Mouse (Mus musculus) lung, postnatal 14 days (tissue): ENCODE data around the gene Bspry.

Experiments
- DNase-seq: peaks from one replicate; pipeline ENCODE4 v3.0.0; 2021

Bspry gene

GRCm38 (mm10) chr4:62517046-62517445 lies 37.2 kb downstream of the Bspry start:
- DNase-seq, result peak; percentile 26

- DNase-seq, result no peak
Observed at GRCm38 (mm10) chr4:62517538-62518415, 37.9 kb downstream of the Bspry start.

- DNase-seq, result peak; percentile 50
Observed at GRCm38 (mm10) chr4:62518416-62519121, 38.7 kb downstream of the Bspry start.

- DNase-seq, result no peak
Observed at GRCm38 (mm10) chr4:62519122-62519848, 39.4 kb downstream of the Bspry start.

GRCm38 (mm10) chr4:62519849-62520233 lies 40.0 kb downstream of the Bspry start, which contains the start of gene Alad:
Alad (minus strand) TSS chr4:62519918.
- peak; percentile 90 for DNase-seq

GRCm38 (mm10) chr4:62520892-62521400 lies 41.1 kb downstream of the Bspry start:
- DNase-seq, result no peak

GRCm38 (mm10) chr4:62524651-62525488 lies 45.0 kb downstream of the Bspry start, which contains the start of the genes Pole3 and 4933430I17Rik:
Pole3 (minus strand) TSS chr4:62525068.
4933430I17Rik (plus strand) TSS chr4:62525369.
- DNase-seq, result peak; percentile 99

- DNase-seq, result no peak
Observed at GRCm38 (mm10) chr4:62525489-62525811, 45.6 kb downstream of the Bspry start.

- no peak for DNase-seq
Observed at GRCm38 (mm10) chr4:62526256-62526655, 46.4 kb downstream of the Bspry start.

- DNase-seq, result no peak
Observed at GRCm38 (mm10) chr4:62527655-62528054, 47.8 kb downstream of the Bspry start.

GRCm38 (mm10) chr4:62533729-62534128 lies 53.9 kb downstream of the Bspry start:
- DNase-seq, result no peak

- no peak for DNase-seq
Observed at GRCm38 (mm10) chr4:62541802-62542201, 61.9 kb downstream of the Bspry start.

- DNase-seq, result no peak
Observed at GRCm38 (mm10) chr4:62543782-62544181, 63.9 kb downstream of the Bspry start.

- DNase-seq, result no peak
Observed at GRCm38 (mm10) chr4:62544801-62545200, 64.9 kb downstream of the Bspry start.
